In genomic region chr9:87004701-87005434, GRCm38 (mm10) we compare ENCODE assay signal across 20 mouse cellular contexts. TPM values are rescaled to one million over a fixed set of nuclear protein-coding genes. Genes with fewer than 3 reads are reported as not detected.
DNase-seq lines count a peak whose midpoint lies in the region; ATAC-seq lines count a peak whose summit lies in the region.
"Had no signal": no experiment of that assay in that cellular context is flagged by ENCODE, and none has a peak within 500 bp of the region (broad histone marks: within the 10 kb centered on the region; RNA-seq: fewer than 3 reads in every experiment).

No protein-coding gene starts in this region.

- DNase-seq in cerebellum, adult 18-20 months, result peak; percentile 43 to 58
- DNase-seq in cerebellum, postnatal 4 days (ENCODE audit: low spot score in 2 of 2), result no peak
- DNase-seq in heart, embryonic 10.5 days (ENCODE audit: low spot score), result no peak
- peak; percentile 36 for DNase-seq in NIH3T3 (ENCODE audit: low read depth)
- peak; percentile 40 to 42 for DNase-seq in cerebellum, postnatal 10 days
- DNase-seq in embryo, embryonic 10 days (ENCODE audit: low spot score), result no peak
- DNase-seq: gastrocnemius, adult 2 months; kidney, adult 8-10 months; kidney, postnatal 10 days; lung, embryonic 14.5 days had no signal

- H3K4me2 ChIP-seq in heart, embryonic 15.5 days, result no peak overlapping the region
- H3K4me2 ChIP-seq: forebrain, embryonic 13.5 days; hindbrain, embryonic 14.5 days; limb, embryonic 15.5 days; lung, embryonic 14.5 days; midbrain, embryonic 12.5 days had no signal

- no peaks in the 10 kb centered on the region for H3K27me3 ChIP-seq in heart, embryonic 15.5 days
- no peaks in the 10 kb centered on the region for H3K27me3 ChIP-seq in heart, embryonic 10.5 days (ENCODE audit: insufficient read depth, poor library complexity, severe bottlenecking)
- H3K27me3 ChIP-seq: forebrain, embryonic 13.5 days; limb, embryonic 15.5 days; midbrain, embryonic 12.5 days had no signal

- peak; percentile 20; the same call in 1 of the 2 replicates for ATAC-seq in heart, embryonic 15.5 days (replicated peaks; ENCODE audit: insufficient number of reproducible peaks, insufficient read depth, low FRiP score, low read depth)
- ATAC-seq: forebrain, embryonic 13.5 days; inflammation-experienced regulatory T-cells, adult 6 months had no signal

- 49% methylated on average over 6 of the region's 6 CpGs for WGBS in heart, embryonic 15.5 days
- WGBS in heart, embryonic 10.5 days, result 68% methylated on average over 6 of the region's 6 CpGs

- H3K27ac ChIP-seq in heart, embryonic 15.5 days, result peak overlapping the region; percentile 82
- H3K27ac ChIP-seq in heart, embryonic 10.5 days, result no peak overlapping the region
- H3K27ac ChIP-seq: forebrain, embryonic 13.5 days; gastrocnemius, adult 2 months; hindbrain, embryonic 14.5 days; limb, embryonic 15.5 days; liver, embryonic 14.5 days; midbrain, embryonic 12.5 days; stomach, postnatal 0 days had no signal

- peaks cover 11% of the 10 kb centered on the region for H3K4me1 ChIP-seq in heart, embryonic 15.5 days (replicated peaks)
- peaks cover 14% of the 10 kb centered on the region for H3K4me1 ChIP-seq in heart, embryonic 10.5 days
- H3K4me1 ChIP-seq: limb, embryonic 15.5 days; midbrain, embryonic 12.5 days had no signal

- H3K9ac ChIP-seq in heart, embryonic 15.5 days, result no peak overlapping the region
- H3K9ac ChIP-seq: forebrain, embryonic 13.5 days; hindbrain, embryonic 14.5 days; limb, embryonic 15.5 days; liver, embryonic 14.5 days; lung, embryonic 14.5 days; midbrain, embryonic 12.5 days had no signal

- H3K4me3 ChIP-seq in heart, embryonic 15.5 days, result no peak overlapping the region
- no peak overlapping the region; the same call in 1 of the 2 replicates for H3K4me3 ChIP-seq in heart, embryonic 10.5 days
- H3K4me3 ChIP-seq: forebrain, embryonic 13.5 days; gastrocnemius, adult 2 months; limb, embryonic 15.5 days; midbrain, embryonic 12.5 days had no signal

- no peaks in the 10 kb centered on the region for H3K9me3 ChIP-seq in heart, embryonic 15.5 days (replicated peaks)
- H3K9me3 ChIP-seq in heart, embryonic 10.5 days, result no peaks in the 10 kb centered on the region
- H3K9me3 ChIP-seq: forebrain, embryonic 13.5 days; limb, embryonic 15.5 days; midbrain, embryonic 12.5 days had no signal

- H3K36me3 ChIP-seq in heart, embryonic 15.5 days, result no peaks in the 10 kb centered on the region
- no peaks in the 10 kb centered on the region for H3K36me3 ChIP-seq in heart, embryonic 10.5 days
- H3K36me3 ChIP-seq: limb, embryonic 15.5 days; midbrain, embryonic 12.5 days had no signal

RNA-seq across cellular contexts. Expression of gene Ripply2, which starts 10.5 kb away (rescaled TPM):
- 0.58 and 1.1 TPM in 2 replicates for polyA plus RNA-seq in heart, embryonic 15.5 days (2015; fragmentation: Nextera tagmentation; extraction: Ambion mirVana)
- polyA plus RNA-seq in heart, embryonic 10.5 days (2016; fragmentation: Nextera tagmentation; extraction: Ambion mirVana), result 0.29 and 0.32 TPM in 2 replicates
- polyA plus RNA-seq: inflammation-experienced regulatory T-cells, adult 6 months; limb, embryonic 15.5 days; liver, embryonic 14.5 days; lung, embryonic 14.5 days; small intestine, adult 2 months; thymus, postnatal 0 days had no signal

RNA-seq across cellular contexts. Expression of gene Cyb5r4, which starts 16.9 kb away (rescaled TPM):
- 45.0 and 46.6 TPM in 2 replicates for polyA plus RNA-seq in heart, embryonic 15.5 days (2015; fragmentation: Nextera tagmentation; extraction: Ambion mirVana)
- polyA plus RNA-seq in heart, embryonic 10.5 days (2016; fragmentation: Nextera tagmentation; extraction: Ambion mirVana), result 54.6 and 59.1 TPM in 2 replicates

Comparison
In these comparisons a context has a peak if more than half of its experiments do, and no peak if none do; other contexts are left out.
1. DNase-seq: peak in cerebellum, adult 18-20 months (2 of 2), NIH3T3 (single experiment) and cerebellum, postnatal 10 days (2 of 2); none in cerebellum, postnatal 4 days (0 of 2), heart, embryonic 10.5 days (single experiment) and embryo, embryonic 10 days (single experiment).